Mouse (Mus musculus) heart, postnatal 36 days (tissue): ENCODE results near the gene Yrdc. TPM values are rescaled to one million over a fixed set of nuclear protein-coding genes. Genes with fewer than 3 reads are reported as not detected.

ENCODE experiments used
- total RNA-seq, 2 experiments: library from RNA; stranded (reverse); gene quantifications; 2 replicates each; pipeline ENCODE4 v1.2.3; 2021

Gene Yrdc
- total RNA-seq, 2 experiments from 2014 or later: 17.8 to 22.2 TPM

Other genes starting within 250 kb of the Yrdc start
- not detected for gene 3100002H09Rik, start 239.9 kb upstream of the Yrdc start, total RNA-seq
- under 1 TPM; 0.11 to 0.16 TPM for gene Pou3f1, start 193.9 kb upstream of the Yrdc start, total RNA-seq
- 10 to 100 TPM; 12.1 to 14.0 TPM for gene Utp11, start 157.1 kb upstream of the Yrdc start, total RNA-seq
- gene Fhl3, start 150.0 kb upstream of the Yrdc start, total RNA-seq: 10 to 100 TPM; 12.9 to 13.7 TPM
- gene Sf3a3, start 135.9 kb upstream of the Yrdc start, total RNA-seq: 10 to 100 TPM; 18.1 to 18.2 TPM
- 10 to 100 TPM in 1 of 2 experiments, 1 to 10 TPM in 1; 8.6 to 11.7 TPM for gene Inpp5b, start 108.8 kb upstream of the Yrdc start, total RNA-seq
- 10 to 100 TPM; 14.8 to 14.9 TPM for gene Mtf1, start 48.6 kb upstream of the Yrdc start, total RNA-seq
- 10 to 100 TPM; 22.1 to 22.7 TPM for gene 1110065P20Rik, start 517 bp downstream of the Yrdc start, total RNA-seq
- under 1 TPM; 0.14 to 0.22 TPM for gene Maneal, start 11.5 kb downstream of the Yrdc start, total RNA-seq
- gene Epha10, start 30.2 kb downstream of the Yrdc start, total RNA-seq: not detected
- gene 9930104L06Rik, start 86.4 kb downstream of the Yrdc start, total RNA-seq: 1 to 10 TPM; 6.6 to 9.1 TPM
- gene Cdca8, start 88.6 kb downstream of the Yrdc start, total RNA-seq: 1 to 10 TPM; 1.5 TPM
- gene Rspo1, start 135.8 kb downstream of the Yrdc start, total RNA-seq: 1 to 10 TPM; 3.1 to 6.7 TPM
- 10 to 100 TPM; 26.7 to 34.2 TPM for gene Gnl2, start 165.9 kb downstream of the Yrdc start, total RNA-seq
- gene Dnali1, start 215.0 kb downstream of the Yrdc start, total RNA-seq: not detected
- 1 to 10 TPM; 6.5 to 9.2 TPM for gene Snip1, start 216.0 kb downstream of the Yrdc start, total RNA-seq
- 10 to 100 TPM; 19.9 to 21.3 TPM for gene Meaf6, start 234.5 kb downstream of the Yrdc start, total RNA-seq